10 mouse cellular contexts compared by ENCODE assay signal in genomic region chr16:26527931-26528666, GRCm38 (mm10). TPM values are rescaled to one million over a fixed set of nuclear protein-coding genes. Genes with fewer than 3 reads are reported as not detected.
DNase-seq lines count a peak whose midpoint lies in the region; ATAC-seq and TF ChIP-seq lines count a peak whose summit lies in the region.
"Had no signal": no experiment of that assay in that cellular context is flagged by ENCODE, and none has a peak within 500 bp of the region (broad histone marks: within the 10 kb centered on the region; RNA-seq: fewer than 3 reads in every experiment).

No protein-coding gene starts in this region.

- no peaks in the 10 kb centered on the region for H3K27me3 ChIP-seq in lung, embryonic 14.5 days (ENCODE audit: insufficient read depth, low read length)
- no peaks in the 10 kb centered on the region for H3K27me3 ChIP-seq in hindbrain, embryonic 13.5 days
- no peaks in the 10 kb centered on the region for H3K27me3 ChIP-seq in neural tube, embryonic 15.5 days (replicated peaks)
- H3K27me3 ChIP-seq: liver, embryonic 15.5 days had no signal

- ATAC-seq in lung, embryonic 14.5 days (ENCODE audit: insufficient read depth): peak; percentile 97
- peak; percentile 91 for ATAC-seq in hindbrain, embryonic 13.5 days (ENCODE audit: low FRiP score)
- peak; percentile 90 for ATAC-seq in neural tube, embryonic 15.5 days (ENCODE audit: low FRiP score)
- ATAC-seq in inflammation-experienced regulatory T-cells, adult 6 months: no peak

- no peaks in the 10 kb centered on the region for H3K9me3 ChIP-seq in lung, embryonic 14.5 days (ENCODE audit: low read depth, low read length)
- no peaks in the 10 kb centered on the region for H3K9me3 ChIP-seq in hindbrain, embryonic 13.5 days
- H3K9me3 ChIP-seq in neural tube, embryonic 15.5 days (replicated peaks): no peaks in the 10 kb centered on the region
- H3K9me3 ChIP-seq: liver, embryonic 15.5 days had no signal

- peak overlapping the region; percentile 54; the same call in 1 of the 2 replicates for H3K27ac ChIP-seq in lung, embryonic 14.5 days (ENCODE audit: low read depth)
- peak overlapping the region; percentile 42; the same call in 1 of the 2 replicates for H3K27ac ChIP-seq in hindbrain, embryonic 13.5 days
- H3K27ac ChIP-seq in neural tube, embryonic 15.5 days (replicated peaks): peak overlapping the region; percentile 49; the same call in 1 of the 2 replicates
- H3K27ac ChIP-seq: liver, embryonic 15.5 days had no signal

- 48% methylated on average over 10 of the region's 10 CpGs for WGBS in lung, embryonic 14.5 days
- 42% methylated on average over 10 of the region's 10 CpGs for WGBS in hindbrain, embryonic 13.5 days
- 30% methylated on average over 10 of the region's 10 CpGs for WGBS in neural tube, embryonic 15.5 days

- 0 out of 2 replicates have a peak overlapping the region, but pooled peaks have one; percentile 1 for H3K4me2 ChIP-seq in lung, embryonic 14.5 days
- H3K4me2 ChIP-seq in hindbrain, embryonic 13.5 days: 0 out of 2 replicates have a peak overlapping the region, but pooled peaks have one; percentile 8
- peak overlapping the region; percentile 15; the same call in 1 of the 2 replicates for H3K4me2 ChIP-seq in neural tube, embryonic 15.5 days
- H3K4me2 ChIP-seq: liver, embryonic 15.5 days had no signal

- peak; percentile 85 for DNase-seq in lung, embryonic 14.5 days
- no peak for DNase-seq in lung, postnatal 36 days
- DNase-seq in kidney, postnatal 14 days: peak; percentile 63
- no peak for DNase-seq in spleen, adult 12 weeks (ENCODE audit: low spot score)
- DNase-seq: thymus, postnatal 36 days had no signal

- no peak overlapping the region for H3K9ac ChIP-seq in lung, embryonic 14.5 days
- H3K9ac ChIP-seq in hindbrain, embryonic 13.5 days: no peak overlapping the region
- no peak overlapping the region for H3K9ac ChIP-seq in neural tube, embryonic 15.5 days (replicated peaks)
- H3K9ac ChIP-seq: liver, embryonic 15.5 days had no signal

- H3K36me3 ChIP-seq in lung, embryonic 14.5 days (ENCODE audit: insufficient read depth): no peaks in the 10 kb centered on the region
- H3K36me3 ChIP-seq in hindbrain, embryonic 13.5 days: no peaks in the 10 kb centered on the region
- no peaks in the 10 kb centered on the region for H3K36me3 ChIP-seq in neural tube, embryonic 15.5 days
- H3K36me3 ChIP-seq: liver, embryonic 15.5 days had no signal

- H3K4me3 ChIP-seq in lung, embryonic 14.5 days (ENCODE audit: low read depth, low read length): no peak overlapping the region
- H3K4me3 ChIP-seq in hindbrain, embryonic 13.5 days: no peak overlapping the region
- H3K4me3 ChIP-seq in neural tube, embryonic 15.5 days (replicated peaks): no peak overlapping the region
- H3K4me3 ChIP-seq: liver, embryonic 15.5 days had no signal

- H3K4me1 ChIP-seq in lung, embryonic 14.5 days (ENCODE audit: insufficient read depth): no peaks in the 10 kb centered on the region
- H3K4me1 ChIP-seq in hindbrain, embryonic 13.5 days (replicated peaks): peaks cover 24% of the 10 kb centered on the region
- H3K4me1 ChIP-seq in neural tube, embryonic 15.5 days: peaks cover 14% of the 10 kb centered on the region
- H3K4me1 ChIP-seq: liver, embryonic 15.5 days had no signal

- TF ChIP-seq CTCF in lung, embryonic 14.5 days (IDR thresholded peaks at IDR 0.05; ENCODE audit: low read depth): no peak

RNA-seq across cellular contexts. Expression of gene Tmem207, which starts 1.5 kb away (rescaled TPM):
- not detected in 2 replicates for polyA plus RNA-seq in lung, embryonic 14.5 days (2014; fragmentation: Nextera tagmentation; extraction: Ambion mirVana)
- polyA plus RNA-seq in hindbrain, embryonic 13.5 days (2015; fragmentation: Nextera tagmentation; extraction: Ambion mirVana): 0.14 and 0.16 TPM in 2 replicates
- polyA plus RNA-seq in neural tube, embryonic 15.5 days (2015; fragmentation: Nextera tagmentation; extraction: Ambion mirVana): 0.20 TPM in 1 of 2 replicates, not detected in the other
- polyA plus RNA-seq in inflammation-experienced regulatory T-cells, adult 6 months (2017; shearing (Covaris generic)): not detected
- polyA plus RNA-seq: gonadal fat pad, adult 2 months; liver, embryonic 15.5 days had no signal

RNA-seq across cellular contexts. Expression of gene Il1rap, which starts 53.4 kb away (rescaled TPM):
- 14.0 TPM in 2 replicates for polyA plus RNA-seq in lung, embryonic 14.5 days (2014; fragmentation: Nextera tagmentation; extraction: Ambion mirVana)
- 7.8 and 7.9 TPM in 2 replicates for polyA plus RNA-seq in hindbrain, embryonic 13.5 days (2015; fragmentation: Nextera tagmentation; extraction: Ambion mirVana)
- polyA plus RNA-seq in neural tube, embryonic 15.5 days (2015; fragmentation: Nextera tagmentation; extraction: Ambion mirVana): 12.3 and 13.7 TPM in 2 replicates
- 10 to 100 TPM in 1 of 3 experiments, 1 to 10 TPM in 2; 9.1 to 10.7 (median 9.8) TPM for polyA plus RNA-seq in inflammation-experienced regulatory T-cells, adult 6 months (2017; shearing (Covaris generic))

Comparison
In these comparisons a context has a peak if more than half of its experiments do, and no peak if none do; other contexts are left out.
1. DNase-seq: peak in lung, embryonic 14.5 days (single experiment) and kidney, postnatal 14 days (single experiment); none in lung, postnatal 36 days (single experiment) and spleen, adult 12 weeks (single experiment).
2. Peak in every context shown above with its lines, with median percentiles within 50 percentile points of each other: H3K27ac ChIP-seq and H3K4me2 ChIP-seq.